Mouse (Mus musculus) heart, embryonic 12.5 days (tissue): ENCODE measurements around the gene Lurap1l. TPM values are rescaled to one million over a fixed set of nuclear protein-coding genes. Genes with fewer than 3 reads are reported as not detected.
"Not testable (repeated sequence)": the region's sequence is repeated elsewhere in the genome, so short reads cannot be mapped to it uniquely, and the experiment has no call there.

Source experiments
- ATAC-seq: fragments of 200-750 bp; cut with Nextera tagmentation; 2 replicates; pipeline ENCODE4 v1.8.0; 2017; ENCODE audit warnings: moderate TSS enrichment, moderate library complexity; ENCODE audit not compliant: insufficient number of reproducible peaks, low FRiP score
- H3K27ac ChIP-seq: fragments of 300-500 bp; sonication (generic); 2 replicates; pipeline ENCODE4 v1.5.1; 2016; ENCODE audit warnings: mild to moderate bottlenecking, moderate library complexity; ENCODE audit not compliant: poor library complexity, severe bottlenecking
- H3K27me3 ChIP-seq: fragments of 300-500 bp; sonication (generic); replicated peaks from 2 replicates; pipeline ENCODE4 v1.6.1; 2016; ENCODE audit warnings: mild to moderate bottlenecking, moderate library complexity
- H3K36me3 ChIP-seq: fragments of 300-500 bp; sonication (generic); 2 replicates; pipeline ENCODE4 v1.6.1; 2016; ENCODE audit warnings: mild to moderate bottlenecking, moderate library complexity
- H3K4me1 ChIP-seq: fragments of 300-500 bp; sonication (generic); replicated peaks from 2 replicates; pipeline ENCODE4 v1.6.1; 2016; ENCODE audit warnings: mild to moderate bottlenecking
- H3K4me2 ChIP-seq: fragments of 300-500 bp; sonication (generic); 2 replicates; pipeline ENCODE4 v1.6.1; 2016; ENCODE audit warnings: mild to moderate bottlenecking, moderate library complexity
- H3K4me3 ChIP-seq: fragments of 300-500 bp; sonication (generic); 2 replicates; pipeline ENCODE4 v1.5.1; 2016; ENCODE audit warnings: mild to moderate bottlenecking
- H3K9ac ChIP-seq: fragments of 300-500 bp; sonication (generic); 2 replicates; pipeline ENCODE4 v1.6.1; 2016; ENCODE audit warnings: mild to moderate bottlenecking, moderate library complexity
- H3K9me3 ChIP-seq: fragments of 300-500 bp; sonication (generic); replicated peaks from 2 replicates; pipeline ENCODE4 v1.6.1; 2016; ENCODE audit warnings: mild to moderate bottlenecking, moderate library complexity
- WGBS: fragments of 180-500 bp; shearing (Covaris S2); methylation state at CpG from one replicate; pipeline ENCODE4 v1.1.7; 2016; 5-methylcytosine and 5-hydroxymethylcytosine counted together
- polyA plus RNA-seq: library from polyadenylated mRNA; unstranded; fragments of >200 nt; fragmentation: Nextera tagmentation; extraction: Ambion mirVana; gene quantifications from 2 replicates; pipeline ENCODE4 v1.2.1, GENCODE M21; 2016

Lurap1l gene
- polyA plus RNA-seq, 1 experiment from 2014 or later, result 1.6 TPM

GRCm38 (mm10) chr4:80891004-80891403 is 19.4 kb upstream of the Lurap1l start:
- WGBS, result 81% methylated on average over 6 of the region's 6 CpGs
- Histone ChIP-seq H3K9me3 (no peaks in the 10 kb centered on the region), H3K27me3 (no peaks in the 10 kb centered on the region), H3K4me3 (no peak overlapping the region), H3K9ac (no peak overlapping the region), H3K27ac (no peak overlapping the region), H3K4me2 (no peak overlapping the region), H3K4me1 (no peaks in the 10 kb centered on the region), H3K36me3 (no peaks in the 10 kb centered on the region)
- no peak for ATAC-seq

GRCm38 (mm10) chr4:80895278-80895894 is 15.1 kb upstream of the Lurap1l start:
- WGBS, result 58% methylated on average over 4 of the region's 4 CpGs
- Histone ChIP-seq H3K4me1 (no peaks in the 10 kb centered on the region), H3K36me3 (no peaks in the 10 kb centered on the region), H3K27ac (no peak overlapping the region), H3K27me3 (no peaks in the 10 kb centered on the region), H3K9ac (no peak overlapping the region), H3K4me3 (no peak overlapping the region), H3K4me2 (no peak overlapping the region), H3K9me3 (no peaks in the 10 kb centered on the region)
- ATAC-seq, result no peak

- WGBS, result 62% methylated on average over 3 of the region's 3 CpGs
- Histone ChIP-seq H3K27ac (no peak overlapping the region), H3K36me3 (no peaks in the 10 kb centered on the region), H3K9ac (no peak overlapping the region), H3K4me2 (no peak overlapping the region), H3K4me3 (no peak overlapping the region), H3K4me1 (no peaks in the 10 kb centered on the region), H3K9me3 (no peaks in the 10 kb centered on the region), H3K27me3 (no peaks in the 10 kb centered on the region)
- ATAC-seq, result no peak
These were observed 3.7 kb upstream of the Lurap1l start for GRCm38 (mm10) chr4:80906726-80907125.

- Histone ChIP-seq H3K4me2 (no peak overlapping the region), H3K9ac (no peak overlapping the region), H3K9me3 (no peaks in the 10 kb centered on the region), H3K4me3 (no peak overlapping the region), H3K27me3 (no peaks in the 10 kb centered on the region), H3K36me3 (no peaks in the 10 kb centered on the region), H3K4me1 (no peaks in the 10 kb centered on the region), H3K27ac (no peak overlapping the region)
- no peak for ATAC-seq
- 69% methylated on average over 5 of the region's 5 CpGs for WGBS
These were observed 2.5 kb upstream of the Lurap1l start for GRCm38 (mm10) chr4:80907973-80908372.

- WGBS, result 79% methylated on average over 4 of the region's 4 CpGs
These were observed 1.5 kb upstream of the Lurap1l start for GRCm38 (mm10) chr4:80908902-80909301.

GRCm38 (mm10) chr4:80910871-80911701 is 640 bp downstream of the Lurap1l start:
- H3K4me1 ChIP-seq, result no peaks in the 10 kb centered on the region
- no peaks in the 10 kb centered on the region for H3K36me3 ChIP-seq
- peak overlapping the region; percentile 72 for H3K9ac ChIP-seq
- H3K27me3 ChIP-seq, result no peaks in the 10 kb centered on the region
- H3K27ac ChIP-seq, result peak overlapping the region; percentile 36; the same call in 1 of the 2 replicates
- H3K4me2 ChIP-seq, result peak overlapping the region; percentile 92
- H3K4me3 ChIP-seq, result peak overlapping the region; percentile 70
- WGBS, result under 1% methylated on average over 58 of the region's 58 CpGs
- no peaks in the 10 kb centered on the region for H3K9me3 ChIP-seq
- peak; percentile 70 for ATAC-seq

More at GRCm38 (mm10) chr4:80908902-80909301, 1.5 kb upstream of the Lurap1l start:
- H3K4me2 ChIP-seq, result no peak overlapping the region
- H3K9ac ChIP-seq, result no peak overlapping the region
- H3K4me1 ChIP-seq, result no peaks in the 10 kb centered on the region
- no peak overlapping the region for H3K27ac ChIP-seq
- no peak for ATAC-seq
- no peaks in the 10 kb centered on the region for H3K27me3 ChIP-seq
- no peak overlapping the region for H3K4me3 ChIP-seq
- no peaks in the 10 kb centered on the region for H3K36me3 ChIP-seq
- no peaks in the 10 kb centered on the region for H3K9me3 ChIP-seq

- H3K4me1 ChIP-seq, result no peaks in the 10 kb centered on the region
- peak overlapping the region; percentile 92 for H3K4me2 ChIP-seq
- WGBS, result 2% methylated on average over 25 of the region's 27 CpGs
- ATAC-seq, result peak; percentile 87
- H3K4me3 ChIP-seq, result peak overlapping the region; percentile 70
- H3K9me3 ChIP-seq, result no peaks in the 10 kb centered on the region
- peak overlapping the region; percentile 36; the same call in 1 of the 2 replicates for H3K27ac ChIP-seq
- no peaks in the 10 kb centered on the region for H3K27me3 ChIP-seq
- H3K36me3 ChIP-seq, result no peaks in the 10 kb centered on the region
- peak overlapping the region; percentile 72 for H3K9ac ChIP-seq
These were observed 1.5 kb downstream of the Lurap1l start for GRCm38 (mm10) chr4:80911706-80912540.

- H3K27ac ChIP-seq, result no peak overlapping the region
- ATAC-seq, result no peak
- H3K27me3 ChIP-seq, result no peaks in the 10 kb centered on the region
- H3K4me1 ChIP-seq, result no peaks in the 10 kb centered on the region
- H3K9me3 ChIP-seq, result no peaks in the 10 kb centered on the region
- H3K9ac ChIP-seq, result no peak overlapping the region
- WGBS, result 60% methylated on average over 2 of the region's 2 CpGs
- H3K4me2 ChIP-seq, result no peak overlapping the region
- H3K36me3 ChIP-seq, result no peaks in the 10 kb centered on the region
- H3K4me3 ChIP-seq, result no peak overlapping the region
These were observed 4.8 kb downstream of the Lurap1l start for GRCm38 (mm10) chr4:80915211-80915610.

GRCm38 (mm10) chr4:80916695-80917094 is 6.2 kb downstream of the Lurap1l start:
- Histone ChIP-seq H3K27me3 (no peaks in the 10 kb centered on the region), H3K4me2 (no peak overlapping the region), H3K27ac (no peak overlapping the region), H3K9ac (no peak overlapping the region), H3K4me1 (no peaks in the 10 kb centered on the region), H3K9me3 (no peaks in the 10 kb centered on the region), H3K4me3 (no peak overlapping the region), H3K36me3 (no peaks in the 10 kb centered on the region)
- 67% methylated on average over 3 of the region's 3 CpGs for WGBS
- no peak for ATAC-seq

- not testable (repeated sequence) for H3K27me3 ChIP-seq, H3K4me2 ChIP-seq, H3K36me3 ChIP-seq, ATAC-seq, H3K4me1 ChIP-seq, H3K9ac ChIP-seq, H3K27ac ChIP-seq, H3K9me3 ChIP-seq, H3K4me3 ChIP-seq
- WGBS, result 32% methylated on average over 1 of the region's 1 CpGs
These were observed 6.7 kb downstream of the Lurap1l start for GRCm38 (mm10) chr4:80917128-80917527.

GRCm38 (mm10) chr4:80917812-80918211 is 7.4 kb downstream of the Lurap1l start:
- Histone ChIP-seq H3K9ac (no peak overlapping the region), H3K4me3 (no peak overlapping the region), H3K4me1 (no peaks in the 10 kb centered on the region), H3K36me3 (no peaks in the 10 kb centered on the region), H3K4me2 (no peak overlapping the region), H3K27ac (no peak overlapping the region), H3K27me3 (no peaks in the 10 kb centered on the region), H3K9me3 (no peaks in the 10 kb centered on the region)
- no peak for ATAC-seq
- 71% methylated on average over 3 of the region's 3 CpGs for WGBS
